Mouse (Mus musculus) fat pad, adult 2 months (tissue): ENCODE measurements around the gene Rps6ka4.

Experiments
- DNase-seq: peaks from one replicate; pipeline ENCODE4 v3.0.0-alpha.2; 2011; ENCODE audit warnings: low read depth, low spot score; ENCODE audit errors: extremely low read depth

Gene Rps6ka4

GRCm38 (mm10) chr19:6840475-6841291 is at the start of gene Rps6ka4:
Gene Rps6ka4, minus strand, starts transcription at chr19:6840636.
- no peak for DNase-seq

- no peak for DNase-seq
Measured at GRCm38 (mm10) chr19:6877965-6878364, 37.5 kb upstream of the Rps6ka4 start.

- no peak for DNase-seq
Measured at GRCm38 (mm10) chr19:6876799-6877198, 36.4 kb upstream of the Rps6ka4 start.

- no peak for DNase-seq
Measured at GRCm38 (mm10) chr19:6875834-6876233, 35.4 kb upstream of the Rps6ka4 start.

GRCm38 (mm10) chr19:6874257-6874656 is 33.8 kb upstream of the Rps6ka4 start:
- DNase-seq: no peak

- DNase-seq: no peak
Measured at GRCm38 (mm10) chr19:6872701-6873100, 32.3 kb upstream of the Rps6ka4 start.

- no peak for DNase-seq
Measured at GRCm38 (mm10) chr19:6871574-6872271, 31.3 kb upstream of the Rps6ka4 start.

GRCm38 (mm10) chr19:6869355-6869754 is 28.9 kb upstream of the Rps6ka4 start:
- DNase-seq: no peak

- DNase-seq: no peak
Measured at GRCm38 (mm10) chr19:6861451-6861850, 21.0 kb upstream of the Rps6ka4 start.

GRCm38 (mm10) chr19:6860706-6861105 is 20.3 kb upstream of the Rps6ka4 start:
- DNase-seq: no peak

- no peak for DNase-seq
Measured at GRCm38 (mm10) chr19:6859971-6860370, 19.5 kb upstream of the Rps6ka4 start.

- no peak for DNase-seq
Measured at GRCm38 (mm10) chr19:6859032-6859651, 18.7 kb upstream of the Rps6ka4 start.

- DNase-seq: no peak
Measured at GRCm38 (mm10) chr19:6858031-6858430, 17.6 kb upstream of the Rps6ka4 start, which contains the start of gene Ccdc88b. Gene Ccdc88b, minus strand, starts transcription at chr19:6858211.

- no peak for DNase-seq
Measured at GRCm38 (mm10) chr19:6857391-6858005, 17.1 kb upstream of the Rps6ka4 start.

GRCm38 (mm10) chr19:6857003-6857360 is 16.5 kb upstream of the Rps6ka4 start:
- DNase-seq: no peak

GRCm38 (mm10) chr19:6856281-6857002 is 16.0 kb upstream of the Rps6ka4 start:
- DNase-seq: no peak

GRCm38 (mm10) chr19:6855225-6856031 is 15.0 kb upstream of the Rps6ka4 start:
- no peak for DNase-seq

GRCm38 (mm10) chr19:6854658-6855057 is 14.2 kb upstream of the Rps6ka4 start:
- no peak for DNase-seq

- no peak for DNase-seq
Measured at GRCm38 (mm10) chr19:6853903-6854302, 13.5 kb upstream of the Rps6ka4 start.
